Mouse (Mus musculus): ENCODE measurements at regions not wholly inside any gene's neighbourhood (a gene's known extent, or its start where the extent isn't known, plus 50 kb on each side); places are given as distances from the start of the nearest gene placed in this dataset.

- no peak overlapping the region for H3K4me3 ChIP-seq (ENCODE audit: insufficient read depth, low read length)
- no peak overlapping the region for H3K27ac ChIP-seq (ENCODE audit: insufficient read depth, low read depth, low read length)
- TF ChIP-seq POLR2A (IDR thresholded peaks at IDR 0.05; ENCODE audit: borderline replicate concordance, low read depth, low read length) (no peak), CTCF (IDR thresholded peaks at IDR 0.05; ENCODE audit: low read depth, low read length) (no peak)
- no peaks in the 10 kb centered on the region for H3K4me1 ChIP-seq (ENCODE audit: control insufficient read depth, insufficient read depth, low read length)
Measured at GRCm38 (mm10) chr16:9270671-9271070, 440.8 kb downstream of the 1810013L24Rik start.

- no peak overlapping the region for H3K4me3 ChIP-seq (ENCODE audit: insufficient read depth, low read length)
- no peaks in the 10 kb centered on the region for H3K4me1 ChIP-seq (ENCODE audit: control insufficient read depth, insufficient read depth, low read length)
- no peak overlapping the region for H3K27ac ChIP-seq (ENCODE audit: insufficient read depth, low read depth, low read length)
- TF ChIP-seq POLR2A (IDR thresholded peaks at IDR 0.05; ENCODE audit: borderline replicate concordance, low read depth, low read length) (no peak), CTCF (IDR thresholded peaks at IDR 0.05; ENCODE audit: low read depth, low read length) (no peak)
Measured at GRCm38 (mm10) chr16:9273751-9274300, 443.9 kb downstream of the 1810013L24Rik start.

GRCm38 (mm10) chr16:9274583-9275100, 444.7 kb downstream of the 1810013L24Rik start:
- Histone ChIP-seq H3K4me3 (ENCODE audit: insufficient read depth, low read length) (no peak overlapping the region), H3K27ac (ENCODE audit: insufficient read depth, low read depth, low read length) (no peak overlapping the region), H3K4me1 (ENCODE audit: control insufficient read depth, insufficient read depth, low read length) (no peaks in the 10 kb centered on the region)
- TF ChIP-seq CTCF (IDR thresholded peaks at IDR 0.05; ENCODE audit: low read depth, low read length), result no peak
- TF ChIP-seq POLR2A (IDR thresholded peaks at IDR 0.05; ENCODE audit: borderline replicate concordance, low read depth, low read length), result no peak

- Histone ChIP-seq H3K4me1 (ENCODE audit: control insufficient read depth, insufficient read depth, low read length) (no peaks in the 10 kb centered on the region), H3K27ac (ENCODE audit: insufficient read depth, low read depth, low read length) (no peak overlapping the region), H3K4me3 (ENCODE audit: insufficient read depth, low read length) (no peak overlapping the region)
- no peak for TF ChIP-seq POLR2A (IDR thresholded peaks at IDR 0.05; ENCODE audit: borderline replicate concordance, low read depth, low read length)
Measured at GRCm38 (mm10) chr16:9275426-9275825, 445.5 kb downstream of the 1810013L24Rik start.

GRCm38 (mm10) chr16:9277064-9277463, 447.2 kb downstream of the 1810013L24Rik start:
- Histone ChIP-seq H3K4me3 (ENCODE audit: insufficient read depth, low read length) (no peak overlapping the region), H3K27ac (ENCODE audit: insufficient read depth, low read depth, low read length) (no peak overlapping the region), H3K4me1 (ENCODE audit: control insufficient read depth, insufficient read depth, low read length) (no peaks in the 10 kb centered on the region)
- no peak for TF ChIP-seq CTCF (IDR thresholded peaks at IDR 0.05; ENCODE audit: low read depth, low read length)
- no peak for TF ChIP-seq POLR2A (IDR thresholded peaks at IDR 0.05; ENCODE audit: borderline replicate concordance, low read depth, low read length)

- Histone ChIP-seq H3K4me1 (ENCODE audit: control insufficient read depth, insufficient read depth, low read length) (no peaks in the 10 kb centered on the region), H3K4me3 (ENCODE audit: insufficient read depth, low read length) (no peak overlapping the region), H3K27ac (ENCODE audit: insufficient read depth, low read depth, low read length) (no peak overlapping the region)
- TF ChIP-seq CTCF (IDR thresholded peaks at IDR 0.05; ENCODE audit: low read depth, low read length) (no peak), POLR2A (IDR thresholded peaks at IDR 0.05; ENCODE audit: borderline replicate concordance, low read depth, low read length) (no peak)
Measured at GRCm38 (mm10) chr16:9279726-9280125, 449.8 kb downstream of the 1810013L24Rik start.

GRCm38 (mm10) chr16:9280431-9280830, 450.5 kb downstream of the 1810013L24Rik start:
- TF ChIP-seq CTCF (IDR thresholded peaks at IDR 0.05; ENCODE audit: low read depth, low read length) (no peak), POLR2A (IDR thresholded peaks at IDR 0.05; ENCODE audit: borderline replicate concordance, low read depth, low read length) (no peak)
- H3K27ac ChIP-seq (ENCODE audit: insufficient read depth, low read depth, low read length), result no peak overlapping the region
- no peaks in the 10 kb centered on the region for H3K4me1 ChIP-seq (ENCODE audit: control insufficient read depth, insufficient read depth, low read length)
- no peak overlapping the region for H3K4me3 ChIP-seq (ENCODE audit: insufficient read depth, low read length)

GRCm38 (mm10) chr16:9280931-9281330, 451.0 kb downstream of the 1810013L24Rik start:
- H3K4me3 ChIP-seq (ENCODE audit: insufficient read depth, low read length), result no peak overlapping the region
- H3K4me1 ChIP-seq (ENCODE audit: control insufficient read depth, insufficient read depth, low read length), result no peaks in the 10 kb centered on the region
- TF ChIP-seq CTCF (IDR thresholded peaks at IDR 0.05; ENCODE audit: low read depth, low read length) (no peak), POLR2A (IDR thresholded peaks at IDR 0.05; ENCODE audit: borderline replicate concordance, low read depth, low read length) (no peak)
- no peak overlapping the region for H3K27ac ChIP-seq (ENCODE audit: insufficient read depth, low read depth, low read length)

- TF ChIP-seq CTCF (IDR thresholded peaks at IDR 0.05; ENCODE audit: low read depth, low read length) (no peak), POLR2A (IDR thresholded peaks at IDR 0.05; ENCODE audit: borderline replicate concordance, low read depth, low read length) (no peak)
- Histone ChIP-seq H3K4me1 (ENCODE audit: control insufficient read depth, insufficient read depth, low read length) (no peaks in the 10 kb centered on the region), H3K4me3 (ENCODE audit: insufficient read depth, low read length) (no peak overlapping the region), H3K27ac (ENCODE audit: insufficient read depth, low read depth, low read length) (no peak overlapping the region)
Measured at GRCm38 (mm10) chr16:9284423-9284822, 454.5 kb downstream of the 1810013L24Rik start.

- TF ChIP-seq CTCF (IDR thresholded peaks at IDR 0.05; ENCODE audit: low read depth, low read length) (no peak), POLR2A (IDR thresholded peaks at IDR 0.05; ENCODE audit: borderline replicate concordance, low read depth, low read length) (no peak)
- Histone ChIP-seq H3K27ac (ENCODE audit: insufficient read depth, low read depth, low read length) (no peak overlapping the region), H3K4me1 (ENCODE audit: control insufficient read depth, insufficient read depth, low read length) (no peaks in the 10 kb centered on the region), H3K4me3 (ENCODE audit: insufficient read depth, low read length) (no peak overlapping the region)
Measured at GRCm38 (mm10) chr16:9285921-9286320, 456.0 kb downstream of the 1810013L24Rik start.

Measured in bone marrow macrophage, adult 2 months (primary cell).